Mouse (Mus musculus): Measurements from ENCODE around the gene Uroc1. TPM values are rescaled to one million over a fixed set of nuclear protein-coding genes. Genes with fewer than 3 reads are reported as not detected.

The Uroc1 gene
- total RNA-seq (2017): not detected in 2 replicates

DNA sequence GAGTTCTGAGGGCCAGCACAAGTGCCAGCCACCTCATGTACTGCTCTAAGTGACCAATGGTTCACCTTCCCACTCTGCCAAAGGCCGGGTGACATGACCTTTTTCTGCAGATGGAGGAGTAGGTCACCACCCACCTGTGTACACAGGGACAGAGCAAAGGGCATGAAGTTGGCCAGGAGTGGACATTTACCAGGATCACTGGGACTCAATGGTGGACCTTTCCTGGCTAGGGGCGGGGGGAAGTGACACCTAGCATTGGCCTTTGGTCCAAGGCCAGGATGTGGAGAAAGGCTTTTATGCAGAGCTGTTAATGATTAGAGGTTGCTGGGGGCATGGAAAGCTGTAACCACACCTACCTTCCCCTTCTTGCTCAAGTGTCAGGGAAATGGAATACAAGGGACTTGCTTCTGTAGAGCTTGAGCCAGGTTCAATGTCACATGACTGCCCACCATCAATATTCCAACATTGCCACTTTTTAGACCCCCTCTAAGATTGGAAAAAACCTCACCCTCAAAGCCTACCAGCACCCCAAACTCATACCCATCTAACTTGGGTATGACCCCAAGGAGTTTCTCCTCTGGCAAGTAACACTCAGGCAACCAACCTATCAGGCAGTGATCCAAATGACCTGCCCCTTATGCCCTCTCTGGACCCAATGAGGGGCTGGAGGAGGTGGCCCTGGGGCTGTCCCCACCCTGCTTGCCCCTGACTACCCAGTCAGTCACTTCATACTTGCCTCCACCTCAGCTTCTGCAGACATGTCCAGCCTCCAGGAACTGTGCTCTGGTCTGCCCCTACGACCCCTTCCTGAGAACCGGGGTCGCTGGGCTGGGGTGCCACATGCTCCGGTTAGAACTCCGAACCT lies at the start of gene Uroc1:
TSS of gene Uroc1 (plus strand) at position 724 of the 865 bp plus-strand sequence.
- ATAC-seq (replicated peaks in 1 of 2; ENCODE audit: insufficient read depth in 1 of 2, low FRiP score in 2 of 2, low TSS enrichment in 1 of 2, low read depth in 1 of 2, poor library complexity in 2 of 2, severe bottlenecking in 2 of 2): no peak

GRCm38 (mm10) chr6:90288265-90288664 lies 44.8 kb upstream of the Uroc1 start:
- ATAC-seq (replicated peaks in 1 of 2; ENCODE audit: insufficient read depth in 1 of 2, low FRiP score in 2 of 2, low TSS enrichment in 1 of 2, low read depth in 1 of 2, poor library complexity in 2 of 2, severe bottlenecking in 2 of 2): 0 out of 4 replicates have a peak, but pooled peaks of 1 of the 2 experiments have one; percentile 22

DNA sequence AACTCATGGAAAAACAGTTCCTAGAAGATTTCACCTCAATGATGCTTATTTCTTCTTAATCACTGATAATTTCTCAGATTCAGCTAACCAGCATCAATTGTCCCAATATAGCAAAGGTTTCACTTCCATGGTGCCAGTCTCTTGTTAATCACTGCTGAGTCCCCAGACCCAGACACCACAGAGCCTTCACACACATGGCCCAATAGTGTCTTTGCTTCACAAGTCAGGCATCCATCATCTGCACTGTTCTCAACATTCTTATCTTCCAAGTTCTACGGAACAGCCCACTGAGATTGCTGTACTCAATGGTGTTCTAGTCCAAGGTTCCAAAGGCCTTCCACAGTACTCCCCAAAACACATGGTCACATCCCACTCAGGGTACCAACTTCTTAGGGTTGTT lies 32.2 kb upstream of the Uroc1 start, which contains the start of gene BC048671:
TSS of gene BC048671 (plus strand) at position 301 of the 400 bp plus-strand sequence.
- no peak for ATAC-seq (replicated peaks in 1 of 2; ENCODE audit: insufficient read depth in 1 of 2, low FRiP score in 2 of 2, low TSS enrichment in 1 of 2, low read depth in 1 of 2, poor library complexity in 2 of 2, severe bottlenecking in 2 of 2)

DNA sequence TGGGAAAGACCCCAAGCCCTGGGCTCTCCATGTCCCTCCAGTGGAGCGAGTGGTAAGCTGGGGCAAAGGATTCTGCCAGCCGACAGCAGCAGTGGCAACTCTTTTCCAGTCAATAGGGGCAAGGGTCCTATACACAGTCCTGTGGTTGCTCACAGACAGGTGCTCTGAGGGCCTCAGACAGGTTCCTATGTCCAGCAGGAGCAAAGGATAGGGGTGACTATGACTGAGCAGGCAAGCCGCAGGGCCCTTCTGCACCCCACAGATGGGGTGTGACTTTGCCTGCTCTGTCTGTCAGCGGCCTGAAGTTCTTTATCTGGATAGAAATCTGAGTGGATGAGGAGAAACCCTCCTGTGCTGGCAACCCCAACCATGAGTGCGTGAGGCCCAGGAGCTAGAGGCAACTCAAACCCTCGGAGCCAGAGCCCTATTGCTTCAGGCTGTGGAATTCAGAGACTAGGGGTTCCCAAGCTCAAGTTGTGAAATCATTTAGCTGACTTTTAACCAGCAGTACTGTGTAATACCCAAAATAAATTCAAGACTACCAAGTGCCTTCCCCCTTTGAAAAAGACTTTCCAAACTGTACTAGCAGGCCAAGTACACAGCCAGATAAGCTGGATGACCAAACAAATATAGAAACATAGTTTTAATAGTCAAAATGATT lies 26.6 kb upstream of the Uroc1 start:
- ATAC-seq (replicated peaks in 1 of 2; ENCODE audit: insufficient read depth in 1 of 2, low FRiP score in 2 of 2, low TSS enrichment in 1 of 2, low read depth in 1 of 2, poor library complexity in 2 of 2, severe bottlenecking in 2 of 2): no peak

DNA sequence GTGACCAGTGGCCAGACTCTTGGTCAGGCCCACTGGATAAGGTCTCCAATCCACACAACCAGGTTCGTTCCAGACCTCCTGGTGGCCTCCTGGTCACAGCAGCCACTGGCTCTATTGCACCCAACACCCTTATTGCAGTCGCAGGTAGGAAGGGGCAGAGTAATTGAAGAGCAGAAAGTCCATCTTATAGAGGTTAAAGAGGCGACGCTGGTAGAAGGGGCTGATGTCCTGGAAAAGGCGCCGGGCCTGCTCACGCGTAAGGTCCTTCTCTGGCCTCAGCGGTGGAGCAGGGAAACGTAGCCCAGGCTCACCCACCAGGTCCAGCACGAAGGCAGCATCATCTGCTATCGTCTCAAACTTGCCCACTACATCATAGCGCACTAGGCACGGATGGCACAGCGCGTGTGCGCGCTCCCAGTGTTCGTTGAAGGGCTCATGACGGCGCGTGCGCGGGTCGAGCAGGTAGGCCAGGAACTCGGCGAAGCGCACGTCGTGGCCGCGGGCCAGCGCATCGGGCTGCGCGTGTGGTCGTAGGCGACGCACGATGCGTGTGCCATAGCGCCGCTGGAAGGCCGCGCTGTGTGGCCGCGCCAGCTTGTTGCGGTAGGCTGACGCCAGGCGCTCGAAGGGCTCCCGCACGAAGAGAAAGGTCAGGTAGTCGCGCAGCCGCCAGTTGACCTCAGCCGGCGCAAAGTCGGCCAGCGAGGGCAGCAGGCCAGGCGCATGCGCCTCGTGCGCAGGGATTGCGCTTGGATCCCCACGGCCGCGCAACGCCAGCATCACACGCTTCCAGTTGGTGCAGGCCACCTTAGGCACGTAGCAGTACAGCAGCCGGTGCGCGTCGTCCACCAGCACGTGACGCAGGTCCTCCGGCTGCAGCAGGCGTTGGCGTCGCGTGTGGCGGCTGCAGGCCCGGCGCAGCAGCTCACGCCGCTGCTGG lies 24.0 kb upstream of the Uroc1 start:
- ATAC-seq (replicated peaks in 1 of 2; ENCODE audit: insufficient read depth in 1 of 2, low FRiP score in 2 of 2, low TSS enrichment in 1 of 2, low read depth in 1 of 2, poor library complexity in 2 of 2, severe bottlenecking in 2 of 2): no peak; a peak in 1 of 4 replicates

GRCm38 (mm10) chr6:90315961-90316360 lies 17.1 kb upstream of the Uroc1 start:
- no peak; a peak in 1 of 4 replicates for ATAC-seq (replicated peaks in 1 of 2; ENCODE audit: insufficient read depth in 1 of 2, low FRiP score in 2 of 2, low TSS enrichment in 1 of 2, low read depth in 1 of 2, poor library complexity in 2 of 2, severe bottlenecking in 2 of 2)

- no peak for ATAC-seq (replicated peaks in 1 of 2; ENCODE audit: insufficient read depth in 1 of 2, low FRiP score in 2 of 2, low TSS enrichment in 1 of 2, low read depth in 1 of 2, poor library complexity in 2 of 2, severe bottlenecking in 2 of 2)
Measured at GRCm38 (mm10) chr6:90317510-90318258, 15.4 kb upstream of the Uroc1 start.

DNA sequence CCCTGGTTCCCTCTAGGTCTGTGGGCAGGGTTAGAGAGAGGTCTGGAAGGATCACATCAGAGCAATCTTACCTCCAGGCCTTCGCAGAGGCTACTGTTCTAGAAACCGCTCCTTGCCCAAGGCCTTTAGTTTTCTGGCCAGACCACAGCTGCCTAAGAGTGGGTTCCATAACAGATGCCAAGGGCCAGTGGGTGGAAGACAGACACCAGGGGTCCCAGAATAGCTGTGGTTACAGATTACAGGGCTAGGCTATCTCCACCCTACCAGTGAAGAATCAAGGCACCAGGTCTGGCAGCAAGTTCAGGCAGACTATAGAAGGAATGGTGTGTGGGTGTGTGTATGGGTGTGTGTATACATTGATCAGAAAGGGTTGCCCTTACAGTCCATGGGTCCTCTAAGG lies 14.1 kb upstream of the Uroc1 start:
- no peak for ATAC-seq (replicated peaks in 1 of 2; ENCODE audit: insufficient read depth in 1 of 2, low FRiP score in 2 of 2, low TSS enrichment in 1 of 2, low read depth in 1 of 2, poor library complexity in 2 of 2, severe bottlenecking in 2 of 2)

DNA sequence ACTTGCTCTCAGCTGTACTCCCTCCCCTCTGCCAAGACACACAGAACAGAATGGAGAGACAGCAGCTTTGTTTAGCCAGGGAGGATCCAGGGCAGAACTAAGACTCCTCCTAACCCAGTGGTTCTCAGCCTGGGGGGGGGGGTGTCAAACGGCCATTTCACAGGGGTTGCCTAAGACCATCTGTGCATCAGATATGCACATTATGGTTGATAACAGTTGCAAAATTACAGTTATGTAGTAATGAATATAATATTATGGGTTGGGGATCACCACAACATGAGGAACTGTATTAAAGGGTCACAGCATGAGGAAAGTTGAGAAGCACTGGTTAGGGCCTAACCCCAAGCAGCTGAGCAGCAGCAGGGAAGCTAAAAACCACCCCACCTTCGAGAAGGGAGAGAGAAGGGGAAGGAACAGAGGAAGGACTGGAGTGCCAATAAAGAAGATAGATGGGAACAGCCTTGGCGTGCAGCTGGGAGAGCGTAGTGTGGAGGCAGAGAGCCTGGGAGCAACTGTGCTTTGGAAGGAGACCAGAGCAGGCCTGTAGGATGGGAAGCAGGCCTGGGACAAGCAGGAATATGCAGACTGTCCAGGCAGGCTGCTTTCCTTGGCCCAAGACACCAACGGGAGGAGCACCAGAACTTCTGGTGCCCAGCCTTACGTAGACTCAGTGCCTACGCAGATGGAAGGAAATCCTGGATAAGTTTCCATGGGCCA lies 13.5 kb upstream of the Uroc1 start:
- ATAC-seq (replicated peaks in 1 of 2; ENCODE audit: insufficient read depth in 1 of 2, low FRiP score in 2 of 2, low TSS enrichment in 1 of 2, low read depth in 1 of 2, poor library complexity in 2 of 2, severe bottlenecking in 2 of 2): no peak

- peak in 1 of 2 experiments; percentile 40; a peak in 1 of 4 replicates for ATAC-seq (replicated peaks in 1 of 2; ENCODE audit: insufficient read depth in 1 of 2, low FRiP score in 2 of 2, low TSS enrichment in 1 of 2, low read depth in 1 of 2, poor library complexity in 2 of 2, severe bottlenecking in 2 of 2)
Measured at GRCm38 (mm10) chr6:90320429-90320828, 12.7 kb upstream of the Uroc1 start.

- ATAC-seq (replicated peaks in 1 of 2; ENCODE audit: insufficient read depth in 1 of 2, low FRiP score in 2 of 2, low TSS enrichment in 1 of 2, low read depth in 1 of 2, poor library complexity in 2 of 2, severe bottlenecking in 2 of 2): no peak
Measured at GRCm38 (mm10) chr6:90321811-90322210, 11.3 kb upstream of the Uroc1 start.

GRCm38 (mm10) chr6:90324026-90324425 lies 9.1 kb upstream of the Uroc1 start:
- ATAC-seq (replicated peaks in 1 of 2; ENCODE audit: insufficient read depth in 1 of 2, low FRiP score in 2 of 2, low TSS enrichment in 1 of 2, low read depth in 1 of 2, poor library complexity in 2 of 2, severe bottlenecking in 2 of 2): no peak

GRCm38 (mm10) chr6:90324463-90324862 lies 8.6 kb upstream of the Uroc1 start:
- no peak for ATAC-seq (replicated peaks in 1 of 2; ENCODE audit: insufficient read depth in 1 of 2, low FRiP score in 2 of 2, low TSS enrichment in 1 of 2, low read depth in 1 of 2, poor library complexity in 2 of 2, severe bottlenecking in 2 of 2)

GRCm38 (mm10) chr6:90324991-90325390 lies 8.1 kb upstream of the Uroc1 start, which contains the start of gene Chst13:
TSS of gene Chst13 (minus strand) at chr6:90325185.
- peak; percentile 63 to 74 for ATAC-seq (replicated peaks in 1 of 2; ENCODE audit: insufficient read depth in 1 of 2, low FRiP score in 2 of 2, low TSS enrichment in 1 of 2, low read depth in 1 of 2, poor library complexity in 2 of 2, severe bottlenecking in 2 of 2)

GRCm38 (mm10) chr6:90327670-90328069 lies 5.4 kb upstream of the Uroc1 start:
- no peak for ATAC-seq (replicated peaks in 1 of 2; ENCODE audit: insufficient read depth in 1 of 2, low FRiP score in 2 of 2, low TSS enrichment in 1 of 2, low read depth in 1 of 2, poor library complexity in 2 of 2, severe bottlenecking in 2 of 2)

DNA sequence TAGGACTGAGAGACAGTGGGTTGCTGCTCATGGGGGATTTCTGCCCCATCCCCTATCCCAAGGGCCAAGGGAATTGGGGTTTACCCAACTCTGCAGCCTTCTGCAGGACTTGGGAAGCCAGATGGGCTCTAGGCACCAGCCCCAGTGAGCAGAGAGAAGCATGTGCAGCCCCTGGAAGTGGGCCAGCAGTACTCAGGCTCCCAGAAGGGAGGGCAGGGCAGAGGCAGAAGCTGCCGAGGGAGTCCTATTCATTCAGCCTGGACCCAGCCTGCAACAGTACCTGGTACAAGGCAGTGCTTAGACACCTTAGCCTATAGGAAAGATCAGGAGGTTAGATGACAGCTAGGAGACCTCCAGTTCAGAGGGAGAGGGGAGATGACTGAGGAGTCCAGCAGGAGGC lies 3.1 kb upstream of the Uroc1 start:
- ATAC-seq (replicated peaks in 1 of 2; ENCODE audit: insufficient read depth in 1 of 2, low FRiP score in 2 of 2, low TSS enrichment in 1 of 2, low read depth in 1 of 2, poor library complexity in 2 of 2, severe bottlenecking in 2 of 2): no peak

Data from hematopoietic stem cell, adult 5-6 weeks (primary cell).